Mouse (Mus musculus): ENCODE measurements around the gene Coro6.

DNA sequence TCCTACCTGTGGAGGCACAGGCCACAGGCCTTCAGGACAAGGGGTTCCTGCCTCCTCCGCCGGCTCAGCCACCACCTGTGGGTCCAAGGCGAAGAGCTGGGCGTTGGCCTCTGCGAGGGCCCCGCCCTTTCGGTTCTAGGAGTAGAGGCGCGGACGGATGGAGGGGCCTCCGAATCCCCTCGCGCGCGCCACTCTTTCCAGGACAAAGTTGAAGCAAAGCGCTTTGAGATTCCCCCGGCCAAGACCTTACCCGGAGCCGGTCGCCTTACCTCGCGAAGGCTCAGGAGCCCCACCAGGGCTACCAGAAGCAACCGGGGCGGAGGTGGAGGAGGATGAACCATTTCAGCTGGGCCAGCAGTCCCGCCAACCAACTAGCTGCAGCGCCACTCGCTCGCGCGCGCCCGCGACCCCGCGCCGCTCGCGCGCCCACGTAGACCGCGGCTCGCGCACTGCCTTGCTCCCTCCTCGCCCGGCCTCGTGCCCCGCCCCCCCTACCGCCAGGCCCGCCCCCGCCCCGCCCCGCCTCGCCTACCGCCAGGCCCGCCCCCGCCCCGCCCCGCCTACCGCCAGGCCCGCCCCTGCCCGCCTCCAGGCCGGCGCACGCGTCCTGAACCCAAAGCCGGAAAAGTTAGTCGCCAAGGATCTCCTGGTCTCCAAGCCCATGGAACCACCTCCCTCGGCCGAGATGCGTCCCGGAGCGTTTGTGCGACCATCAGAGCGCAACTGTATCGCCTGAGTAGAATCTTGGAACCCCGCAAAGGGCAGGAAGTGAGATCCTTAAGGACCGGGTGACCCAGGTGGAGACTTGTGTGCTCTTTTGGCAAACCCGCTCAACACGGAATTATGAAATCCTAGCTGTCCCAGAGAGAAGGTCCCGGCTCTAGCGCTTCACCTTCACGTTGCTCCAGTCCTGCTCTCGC lies 50.9 kb downstream of the Coro6 start:
- TF ChIP-seq CTCF (IDR thresholded peaks at IDR 0.05; ENCODE audit: insufficient read depth, low read depth, low read length) (no peak), POLR2A (IDR thresholded peaks at IDR 0.05; ENCODE audit: insufficient read depth, low read depth, low read length) (no peak)
